Mouse (Mus musculus) cerebellum, postnatal 4 days (tissue): ENCODE results near the gene Surf6.
"Not testable (repeated sequence)": the region's sequence is repeated elsewhere in the genome, so short reads cannot be mapped to it uniquely, and the experiment has no call there.

Experiments
- DNase-seq, 2 experiments: peaks; one replicate each; pipeline ENCODE4 v3.0.0; 2022; ENCODE audit warnings: low spot score in 2 of 2, mixed read lengths in 1 of 2

Surf6 gene

GRCm38 (mm10) chr2:26913416-26914147 is 10.9 kb upstream of the Surf6 start:
- no peak for DNase-seq

GRCm38 (mm10) chr2:26912253-26912770 is 9.6 kb upstream of the Surf6 start:
- DNase-seq: no peak

GRCm38 (mm10) chr2:26910994-26911765 is 8.5 kb upstream of the Surf6 start:
- DNase-seq: peak in 1 of 2 experiments; percentile 75

GRCm38 (mm10) chr2:26910124-26910993 is 7.7 kb upstream of the Surf6 start, which contains the start of the genes Med22 and Rpl7a:
Gene Med22, minus strand, starts transcription at chr2:26910677.
Gene Rpl7a, plus strand, starts transcription at chr2:26910764.
- DNase-seq: peak; percentile 99 to 100

- DNase-seq: no peak
These were observed 6.7 kb upstream of the Surf6 start for GRCm38 (mm10) chr2:26909387-26909784.

GRCm38 (mm10) chr2:26908710-26909386 is 6.2 kb upstream of the Surf6 start:
- no peak for DNase-seq

GRCm38 (mm10) chr2:26907109-26907508 is 4.4 kb upstream of the Surf6 start:
- no peak for DNase-seq

GRCm38 (mm10) chr2:26906431-26906830 is 3.8 kb upstream of the Surf6 start:
- no peak for DNase-seq

GRCm38 (mm10) chr2:26905936-26906335 is 3.3 kb upstream of the Surf6 start:
- no peak for DNase-seq

GRCm38 (mm10) chr2:26903311-26903710 is 632 bp upstream of the Surf6 start:
- no peak for DNase-seq

- no peak for DNase-seq
These were observed 762 bp downstream of the Surf6 start for GRCm38 (mm10) chr2:26901834-26902400.

- no peak for DNase-seq
These were observed 1.9 kb downstream of the Surf6 start for GRCm38 (mm10) chr2:26900731-26901130.

GRCm38 (mm10) chr2:26895898-26896297 is 6.8 kb downstream of the Surf6 start:
- no peak for DNase-seq

- not testable (repeated sequence) for DNase-seq
These were observed 16.5 kb downstream of the Surf6 start for GRCm38 (mm10) chr2:26886170-26886569.

GRCm38 (mm10) chr2:26885541-26885940 is 17.1 kb downstream of the Surf6 start:
- not testable (repeated sequence) for DNase-seq

- DNase-seq: no peak
These were observed 24.1 kb downstream of the Surf6 start for GRCm38 (mm10) chr2:26878571-26878970.

- no peak for DNase-seq
These were observed 32.0 kb downstream of the Surf6 start for GRCm38 (mm10) chr2:26870666-26871065.

GRCm38 (mm10) chr2:26864879-26865278 is 37.8 kb downstream of the Surf6 start, which contains the start of gene Abo:
Gene Abo, minus strand, starts transcription at chr2:26864979.
- DNase-seq: no peak

GRCm38 (mm10) chr2:26862856-26863255 is 39.8 kb downstream of the Surf6 start:
- no peak for DNase-seq

- DNase-seq: peak in 1 of 2 experiments; percentile 5
These were observed 55.0 kb downstream of the Surf6 start for GRCm38 (mm10) chr2:26847706-26848105.
